Mouse (Mus musculus) lung, adult 2 months (tissue): ENCODE measurements around the gene Rab23.

Experiments
- CTCF ChIP-seq: fragments of 200-500 bp; IDR thresholded peaks from 2 replicates; pipeline ENCODE4 v1.5.1; 2011; ENCODE audit warnings: mild to moderate bottlenecking, low read length, control low read depth; ENCODE audit not compliant: insufficient read depth
- POLR2A ChIP-seq: fragments of 200-500 bp; IDR thresholded peaks from 2 replicates; pipeline ENCODE4 v1.6.1; 2011; ENCODE audit warnings: low read depth, mild to moderate bottlenecking, control low read depth, low read length, borderline replicate concordance; ENCODE audit errors: extremely low read depth

DNA sequence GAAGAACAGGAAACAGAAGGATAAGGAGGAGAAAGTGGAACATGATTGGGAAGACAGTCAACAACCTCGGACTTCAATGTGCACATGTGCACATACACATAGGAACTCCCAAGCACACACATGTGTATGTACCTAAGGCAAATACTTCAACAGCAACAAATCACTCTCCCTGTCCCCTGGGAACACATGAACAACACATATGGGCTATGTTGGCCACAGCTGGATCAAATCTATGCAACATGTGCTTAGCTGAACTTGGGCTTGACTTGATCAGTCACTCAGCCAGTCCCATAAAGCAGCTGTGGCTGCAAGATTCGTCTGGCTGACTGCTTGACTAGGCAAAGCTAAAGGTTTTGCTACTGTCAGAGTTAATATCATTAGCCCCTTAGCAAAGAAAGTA is 30.9 kb upstream of the Rab23 start:
- TF ChIP-seq POLR2A (no peak), CTCF (no peak)
